Mouse (Mus musculus): ENCODE results near the gene Fpr-rs7.

Gene Fpr-rs7

DNA sequence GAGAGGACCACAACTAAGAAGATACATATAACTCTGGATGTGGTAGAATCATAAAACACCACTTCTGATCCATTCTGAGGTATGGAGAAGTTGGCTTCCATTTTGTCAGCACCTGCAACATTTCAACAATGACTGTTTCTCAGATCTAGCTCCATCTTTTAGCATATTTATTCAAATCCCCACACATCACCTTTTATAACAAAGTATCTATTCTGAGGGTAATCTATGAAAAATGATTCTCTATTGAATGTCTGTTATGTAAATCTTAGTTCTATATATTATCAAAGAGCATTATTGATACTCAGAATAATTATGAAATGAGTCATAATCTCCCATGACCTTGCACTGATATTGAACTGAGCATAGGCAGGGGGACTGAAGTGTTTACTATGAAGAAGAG is at the start of gene Fpr-rs7:
Gene Fpr-rs7, minus strand, starts transcription at position 101 of the 400 bp plus-strand sequence.
- in situ Hi-C loops (cut with MseI, MboI), result no loop called here

DNA sequence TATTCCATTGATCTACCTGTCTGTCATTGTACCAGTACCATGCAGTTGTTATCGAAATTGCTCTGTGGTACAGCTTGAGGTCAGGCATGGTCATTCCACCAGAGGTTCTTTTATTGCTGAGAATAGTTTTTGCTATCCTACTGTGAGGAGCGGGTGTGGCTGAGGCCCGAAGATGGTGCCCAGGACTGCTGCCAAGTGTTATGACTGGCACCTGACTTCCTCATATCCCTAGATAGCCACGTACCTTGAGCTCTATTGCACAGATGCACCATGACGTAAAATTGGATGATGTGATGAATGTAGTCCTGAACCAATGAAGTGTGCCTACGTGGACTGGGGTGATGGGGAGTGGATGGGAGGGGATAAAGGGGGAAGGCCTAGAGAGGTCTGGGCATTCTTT is 39.9 kb downstream of the Fpr-rs7 start:
- in situ Hi-C loops (cut with MseI, MboI), result no loop called here

DNA sequence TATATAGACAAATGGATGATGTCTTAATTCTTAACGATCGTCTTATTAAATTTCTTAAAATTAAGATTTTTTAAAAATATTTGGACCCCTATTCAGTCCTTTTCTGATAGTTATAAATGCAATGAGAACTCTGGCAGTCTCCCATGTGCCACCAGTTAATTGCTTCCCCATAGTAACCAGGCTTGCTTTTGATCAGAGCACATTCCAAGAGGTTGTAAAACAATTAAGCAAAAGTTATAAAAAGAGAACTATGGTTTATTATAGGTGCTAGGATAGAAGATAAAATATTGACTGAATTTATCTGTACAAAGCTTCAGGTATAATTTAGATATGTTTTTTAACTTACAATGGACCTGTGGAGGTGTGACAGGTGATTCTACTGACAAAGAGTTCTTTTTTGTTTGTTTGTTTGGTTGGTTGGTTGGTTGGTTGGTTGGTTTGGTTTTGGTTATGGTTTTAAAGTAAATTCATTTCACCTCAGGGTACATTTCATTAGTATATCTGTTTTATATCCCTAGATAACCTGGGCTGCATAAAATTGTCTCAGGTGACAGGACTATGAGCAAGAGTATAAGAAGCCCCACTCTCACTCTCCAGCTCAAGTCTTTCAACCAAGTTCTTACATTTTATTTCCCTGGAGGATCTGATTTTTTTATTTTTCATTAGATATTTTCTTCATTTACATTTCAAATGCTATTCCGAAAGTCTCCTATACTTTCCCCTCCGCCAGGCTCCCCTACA is 42.2 kb downstream of the Fpr-rs7 start:
- in situ Hi-C loops (cut with MseI, MboI), result no loop called here
